9 mouse cellular contexts compared by ENCODE assay signal in the genomic region with DNA sequence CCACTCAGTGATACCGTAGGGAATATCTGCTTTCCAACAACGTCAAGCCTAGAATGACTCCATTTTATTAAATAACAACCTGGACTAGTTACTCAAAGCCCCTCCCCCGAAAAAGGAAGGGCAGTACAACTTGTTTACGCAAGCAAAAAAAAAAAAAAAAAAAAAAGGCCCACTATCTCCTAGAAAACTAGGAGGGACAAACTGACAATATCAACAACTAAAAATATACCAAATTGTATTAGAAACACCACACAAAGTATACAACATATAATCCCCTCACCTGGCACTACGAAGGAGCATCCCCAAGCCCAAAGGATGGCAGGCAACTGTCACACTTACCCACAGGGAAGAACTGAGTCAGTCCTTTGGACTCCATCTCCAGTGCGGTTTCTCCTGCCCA. TPM values are rescaled to one million over a fixed set of nuclear protein-coding genes. Genes with fewer than 3 reads are reported as not detected.
A peak's percentile ranks its signal among the peaks of the same experiment; 100 is the strongest.
DNase-seq lines count a peak whose midpoint lies in the region; ATAC-seq and TF ChIP-seq lines count a peak whose summit lies in the region.
"Had no signal": no experiment of that assay in that cellular context is flagged by ENCODE, and none has a peak within 500 bp of the region (broad histone marks: within the 10 kb centered on the region; RNA-seq: fewer than 3 reads in every experiment).

No protein-coding gene starts in this region.

- H3K79me3 ChIP-seq in C2C12 (ENCODE audit: low read depth), result peaks cover 53% of the 10 kb centered on the region

- DNase-seq in heart, adult 8-10 months (ENCODE audit: low spot score), result no peak
- no peak for DNase-seq in left cerebral cortex, adult 18-20 months (ENCODE audit: low spot score in 2 of 2)
- no peak for DNase-seq in right cerebral cortex, postnatal 10 days (ENCODE audit: low spot score in 2 of 2)
- DNase-seq in cerebellum, adult 11 months, result no peak
- DNase-seq: thymus, postnatal 25 days had no signal

- peaks cover 35% of the 10 kb centered on the region for H3K36me3 ChIP-seq in heart, embryonic 12.5 days
- peaks cover 31% of the 10 kb centered on the region for H3K36me3 ChIP-seq in C2C12 (ENCODE audit: control insufficient read depth, insufficient read depth)
- peaks cover 28% of the 10 kb centered on the region for H3K36me3 ChIP-seq in forebrain, embryonic 13.5 days (ENCODE audit: poor library complexity, severe bottlenecking)
- H3K36me3 ChIP-seq in liver, embryonic 15.5 days (replicated peaks), result peaks cover 39% of the 10 kb centered on the region

- no peak overlapping the region for H3K27ac ChIP-seq in heart, embryonic 12.5 days (ENCODE audit: poor library complexity, severe bottlenecking)
- no peak overlapping the region for H3K27ac ChIP-seq in forebrain, embryonic 13.5 days
- H3K27ac ChIP-seq in liver, embryonic 15.5 days (replicated peaks), result peak overlapping the region; percentile 94

- peak overlapping the region; percentile 99 for H3K4me3 ChIP-seq in heart, embryonic 12.5 days
- H3K4me3 ChIP-seq in C2C12 (ENCODE audit: insufficient read depth, poor library complexity, severe bottlenecking), result peak overlapping the region; percentile 86
- H3K4me3 ChIP-seq in forebrain, embryonic 13.5 days, result peak overlapping the region; percentile 95
- peak overlapping the region; percentile 87 for H3K4me3 ChIP-seq in liver, embryonic 15.5 days (replicated peaks)

- TF ChIP-seq CTCF in C2C12 (IDR thresholded peaks at IDR 0.05; ENCODE audit: control insufficient read depth, insufficient read depth, insufficient read length), result no peak

- no peak for ATAC-seq in heart, embryonic 12.5 days (ENCODE audit: insufficient number of reproducible peaks, low FRiP score)
- no peak for ATAC-seq in forebrain, embryonic 13.5 days
- no peak for ATAC-seq in liver, embryonic 15.5 days (ENCODE audit: insufficient read depth)

- no peaks in the 10 kb centered on the region for H3K27me3 ChIP-seq in heart, embryonic 12.5 days (replicated peaks)
- H3K27me3 ChIP-seq in C2C12 (ENCODE audit: control insufficient read depth, insufficient read depth, insufficient read length), result no peaks in the 10 kb centered on the region
- H3K27me3 ChIP-seq in forebrain, embryonic 13.5 days, result no peaks in the 10 kb centered on the region
- no peaks in the 10 kb centered on the region for H3K27me3 ChIP-seq in liver, embryonic 15.5 days

- no peaks in the 10 kb centered on the region for H3K9me3 ChIP-seq in heart, embryonic 12.5 days (replicated peaks)
- H3K9me3 ChIP-seq in forebrain, embryonic 13.5 days (replicated peaks), result no peaks in the 10 kb centered on the region
- no peaks in the 10 kb centered on the region for H3K9me3 ChIP-seq in liver, embryonic 15.5 days (replicated peaks)

- peak overlapping the region; percentile 62 for H3ac ChIP-seq in C2C12 (ENCODE audit: control insufficient read depth, insufficient read length, low read depth)

- WGBS in heart, embryonic 12.5 days, result 52% methylated on average over 6 of the region's 6 CpGs
- WGBS in forebrain, embryonic 13.5 days, result 75% methylated on average over 6 of the region's 6 CpGs
- WGBS in liver, embryonic 15.5 days (ENCODE audit: insufficient replicate concordance), result 46% methylated on average over 6 of the region's 6 CpGs

- peak overlapping the region; percentile 99 for H3K9ac ChIP-seq in heart, embryonic 12.5 days
- H3K9ac ChIP-seq in forebrain, embryonic 13.5 days, result peak overlapping the region; percentile 94
- peak overlapping the region; percentile 88 for H3K9ac ChIP-seq in liver, embryonic 15.5 days

- H3K4me1 ChIP-seq in heart, embryonic 12.5 days (replicated peaks), result peaks cover 17% of the 10 kb centered on the region
- H3K4me1 ChIP-seq in forebrain, embryonic 13.5 days, result peaks cover 27% of the 10 kb centered on the region
- peaks cover 26% of the 10 kb centered on the region for H3K4me1 ChIP-seq in liver, embryonic 15.5 days (replicated peaks)

- H3K79me2 ChIP-seq in C2C12 (ENCODE audit: control insufficient read depth, insufficient read depth), result peaks cover 61% of the 10 kb centered on the region

- H3K4me2 ChIP-seq in heart, embryonic 12.5 days, result peak overlapping the region; percentile 80
- peak overlapping the region; percentile 75 for H3K4me2 ChIP-seq in forebrain, embryonic 13.5 days
- peak overlapping the region; percentile 78 for H3K4me2 ChIP-seq in liver, embryonic 15.5 days

TF ChIP-seq in C2C12, 6 proteins besides CTCF, POLR2A, EP300 and RAD21:
- TF ChIP-seq MYOD1 (IDR thresholded peaks at IDR 0.05; ENCODE audit: control insufficient read depth, insufficient read length, low read depth) (no peak), CEBPB (IDR thresholded peaks at IDR 0.05; ENCODE audit: low read depth) (no peak), MYOG (IDR thresholded peaks at IDR 0.05; ENCODE audit: control insufficient read depth, extremely low read depth, insufficient read length) (no peak)

RNA-seq across cellular contexts. Expression of gene Zfp871, which starts 1.1 kb away (rescaled TPM):
- 27.6 and 28.5 TPM in 2 replicates for polyA plus RNA-seq in heart, embryonic 12.5 days (2016; fragmentation: Nextera tagmentation; extraction: Ambion mirVana)
- 10 to 100 TPM; 28.7 to 30.8 (median 29.3) TPM for total RNA-seq in heart, adult 8-10 months (2022)
- 2.0 TPM for polyA plus RNA-seq in C2C12 (2012; fragmentation: generic; extraction: Trizol)
- polyA plus RNA-seq in forebrain, embryonic 13.5 days (2015; fragmentation: Nextera tagmentation; extraction: Ambion mirVana), result 42.7 and 53.4 TPM in 2 replicates
- 8.4 and 9.8 TPM in 2 replicates for polyA plus RNA-seq in liver, embryonic 15.5 days (2015; fragmentation: Nextera tagmentation; extraction: Ambion mirVana)
- 10 to 100 TPM; 77.4 to 81.3 TPM for total RNA-seq in left cerebral cortex, adult 18-20 months (2021)

RNA-seq across cellular contexts. Expression of gene Zfp811, which starts 22.8 kb away (rescaled TPM):
- 0.96 and 1.7 TPM in 2 replicates for polyA plus RNA-seq in heart, embryonic 12.5 days (2016; fragmentation: Nextera tagmentation; extraction: Ambion mirVana)
- total RNA-seq in heart, adult 8-10 months (2022), result under 1 TPM; 0.16 to 0.38 (median 0.25) TPM
- 0.01 TPM for polyA plus RNA-seq in C2C12 (2012; fragmentation: generic; extraction: Trizol)
- polyA plus RNA-seq in forebrain, embryonic 13.5 days (2015; fragmentation: Nextera tagmentation; extraction: Ambion mirVana), result 38.7 and 42.4 TPM in 2 replicates
- polyA plus RNA-seq in liver, embryonic 15.5 days (2015; fragmentation: Nextera tagmentation; extraction: Ambion mirVana), result 0.06 and 0.15 TPM in 2 replicates
- 1 to 10 TPM; 4.3 to 5.9 TPM for total RNA-seq in left cerebral cortex, adult 18-20 months (2021)

RNA-seq across cellular contexts. Expression of gene Zfp799, which starts 43.1 kb away (rescaled TPM):
- 8.7 and 8.8 TPM in 2 replicates for polyA plus RNA-seq in heart, embryonic 12.5 days (2016; fragmentation: Nextera tagmentation; extraction: Ambion mirVana)
- total RNA-seq in heart, adult 8-10 months (2022), result 10 to 100 TPM in 2 of 4 experiments, 1 to 10 TPM in 2; 5.9 to 12.0 (median 9.9) TPM
- 1.3 TPM for polyA plus RNA-seq in C2C12 (2012; fragmentation: generic; extraction: Trizol)
- polyA plus RNA-seq in forebrain, embryonic 13.5 days (2015; fragmentation: Nextera tagmentation; extraction: Ambion mirVana), result 19.0 and 19.2 TPM in 2 replicates
- 1.2 and 1.7 TPM in 2 replicates for polyA plus RNA-seq in liver, embryonic 15.5 days (2015; fragmentation: Nextera tagmentation; extraction: Ambion mirVana)
- 10 to 100 TPM; 23.1 to 24.0 TPM for total RNA-seq in left cerebral cortex, adult 18-20 months (2021)

Comparison
In these comparisons a context has a peak if more than half of its experiments do, and no peak if none do; other contexts are left out.
1. RNA of gene Zfp811, which starts 22.8 kb away (polyA plus RNA-seq): 38.7 to 42.4 TPM in forebrain, embryonic 13.5 days; 0.96 to 1.7 TPM in heart, embryonic 12.5 days, 0.06 to 0.15 TPM in liver, embryonic 15.5 days and 0.01 TPM in C2C12 (single experiment); every median in the first group is over 10 times any median in the second.
2. Peak in every context shown above with its lines, with median percentiles within 50 percentile points of each other: H3K4me2 ChIP-seq, H3K4me3 ChIP-seq and H3K9ac ChIP-seq.